8 mouse cellular contexts compared by ENCODE assay signal in the genomic region with DNA sequence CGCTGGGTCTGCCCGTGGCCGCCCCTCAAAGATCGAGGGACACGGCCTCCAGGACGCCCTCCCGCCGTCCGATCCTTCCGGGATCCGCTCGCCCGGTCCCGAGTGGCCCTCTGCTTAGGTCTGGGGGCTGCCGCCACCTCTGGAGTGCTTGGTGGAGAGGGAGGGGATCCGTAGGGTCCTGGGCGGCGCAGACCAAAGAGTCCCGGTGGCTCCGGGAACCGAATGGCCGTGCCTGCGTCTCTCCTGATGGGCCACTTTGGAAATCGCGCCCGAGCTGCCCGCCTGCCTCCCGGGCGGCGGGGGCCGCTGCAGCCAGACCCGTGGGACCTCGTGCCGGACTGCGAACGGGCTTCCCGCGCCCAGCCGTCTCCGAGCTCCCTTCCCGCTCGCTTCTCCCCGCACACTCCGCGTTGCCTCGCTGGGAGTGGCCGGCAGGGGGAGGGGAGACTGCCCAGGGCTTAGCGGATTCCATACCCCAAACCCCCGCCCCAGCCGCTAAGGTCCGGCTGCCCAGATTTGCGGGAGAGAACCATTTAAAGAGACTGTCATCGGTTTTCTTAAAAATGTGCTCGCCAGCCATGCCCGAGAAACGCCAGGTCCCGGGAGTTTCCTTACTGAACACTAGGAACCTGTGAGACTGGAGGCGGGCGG. TPM values are rescaled to one million over a fixed set of nuclear protein-coding genes. Genes with fewer than 3 reads are reported as not detected.
DNase-seq lines count a peak whose midpoint lies in the region; TF ChIP-seq lines count a peak whose summit lies in the region.

No protein-coding gene starts in this region.

- H3K4me3 ChIP-seq in C2C12 (ENCODE audit: insufficient read depth, poor library complexity, severe bottlenecking), result peak overlapping the region; percentile 11
- peak overlapping the region; percentile 57 for H3K4me3 ChIP-seq in olfactory bulb, adult 2 months (ENCODE audit: insufficient read depth, low read depth, low read length)

- DNase-seq in adrenal gland, adult 2 months, result peak; percentile 28
- DNase-seq in adrenal gland, adult 8-10 months, result no peak
- peak; percentile 47 for DNase-seq in embryo, embryonic 10 days (ENCODE audit: low spot score)
- DNase-seq in heart, postnatal 36 days, result peak; percentile 3 to 6
- DNase-seq in liver (peak; percentile 5), adipocyte (ENCODE audit: low spot score) (no peak)

- peak overlapping the region; percentile 61 for H3ac ChIP-seq in C2C12 (ENCODE audit: control insufficient read depth, insufficient read length, low read depth)

- TF ChIP-seq CTCF in C2C12 (IDR thresholded peaks at IDR 0.05; ENCODE audit: control insufficient read depth, insufficient read depth, insufficient read length), result no peak
- no peak for TF ChIP-seq CTCF in olfactory bulb, adult 2 months (IDR thresholded peaks at IDR 0.05; ENCODE audit: insufficient read depth, low read depth, low read length)

- WGBS in olfactory bulb, adult 2 months, result 14% methylated on average over 59 of the region's 59 CpGs

- H3K4me1 ChIP-seq in olfactory bulb, adult 2 months (ENCODE audit: control insufficient read depth, insufficient read depth, low read length), result peaks cover 10% of the 10 kb centered on the region; the same call in 1 of the 2 replicates

- TF ChIP-seq POLR2A in olfactory bulb, adult 2 months (IDR thresholded peaks at IDR 0.05; ENCODE audit: insufficient read depth, low read depth, low read length), result no peak

- no peaks in the 10 kb centered on the region for H3K36me3 ChIP-seq in C2C12 (ENCODE audit: control insufficient read depth, insufficient read depth)

- H3K27ac ChIP-seq in olfactory bulb, adult 2 months (ENCODE audit: insufficient read depth, low read depth, low read length), result peak overlapping the region; percentile 79

- no peaks in the 10 kb centered on the region for H3K79me2 ChIP-seq in C2C12 (ENCODE audit: control insufficient read depth, insufficient read depth)

- intact Hi-C loops in heart, postnatal 36 days (cut with DNase I), result no loop called here

- no peaks in the 10 kb centered on the region for H3K79me3 ChIP-seq in C2C12 (ENCODE audit: low read depth)

- H3K27me3 ChIP-seq in C2C12 (ENCODE audit: control insufficient read depth, insufficient read depth, insufficient read length), result peaks cover 3% of the 10 kb centered on the region

TF ChIP-seq in C2C12, 6 proteins besides CTCF, POLR2A, EP300 and RAD21:
- TF ChIP-seq MYOG (IDR thresholded peaks at IDR 0.05; ENCODE audit: control insufficient read depth, extremely low read depth, insufficient read length) (no peak), MAX (IDR thresholded peaks at IDR 0.05) (no peak), MYOD1 (IDR thresholded peaks at IDR 0.05; ENCODE audit: control insufficient read depth, insufficient read length, low read depth) (no peak), FOSL1 (IDR thresholded peaks at IDR 0.05; ENCODE audit: insufficient read depth, low read length, poor library complexity, severe bottlenecking) (no peak), CEBPB (IDR thresholded peaks at IDR 0.05; ENCODE audit: low read depth) (no peak), USF1 (IDR thresholded peaks at IDR 0.05; ENCODE audit: low read depth) (no peak)
TF ChIP-seq in C2C12: peak in this region for 0.

RNA-seq across cellular contexts. Expression of a gene that starts 0.8 kb away (rescaled TPM):
- 1 to 10 TPM; 2.9 to 8.4 TPM for total RNA-seq in adrenal gland, adult 2 months (2021)
- 2.5 and 6.9 TPM in 2 replicates for polyA plus RNA-seq in adrenal gland, adult 2 months (2012; rRNA removed)
- total RNA-seq in adrenal gland, adult 8-10 months (2022), result 10 to 100 TPM in 1 of 4 experiments, 1 to 10 TPM in 3; 4.4 to 11.5 (median 5.7) TPM
- 0.26 TPM for polyA plus RNA-seq in C2C12 (2012; fragmentation: generic; extraction: Trizol)
- 1 to 10 TPM; 4.5 to 5.2 TPM for total RNA-seq in heart, postnatal 36 days (2021)
- polyA plus RNA-seq in olfactory bulb, adult 2 months (2012; ENCODE audit: insufficient read depth, insufficient read length, low replicate concordance, missing spikeins), result not detected in 2 replicates

RNA-seq across cellular contexts. Expression of a gene that starts 55.6 kb away (rescaled TPM):
- not detected for total RNA-seq in adrenal gland, adult 2 months (2021)
- polyA plus RNA-seq in adrenal gland, adult 2 months (2012; rRNA removed), result not detected in 2 replicates
- total RNA-seq in adrenal gland, adult 8-10 months (2022), result not detected
- not detected for polyA plus RNA-seq in C2C12 (2012; fragmentation: generic; extraction: Trizol)
- not detected for total RNA-seq in heart, postnatal 36 days (2021)
- polyA plus RNA-seq in olfactory bulb, adult 2 months (2012; ENCODE audit: insufficient read depth, insufficient read length, low replicate concordance, missing spikeins), result not detected in 2 replicates

RNA-seq across cellular contexts. Expression of a gene that starts 55.8 kb away (rescaled TPM):
- total RNA-seq in adrenal gland, adult 2 months (2021), result under 1 TPM in 1 of 2 experiments, not detected in 1; 0.41 TPM
- 0.34 TPM in 1 of 2 replicates, not detected in the other for polyA plus RNA-seq in adrenal gland, adult 2 months (2012; rRNA removed)
- not detected for total RNA-seq in adrenal gland, adult 8-10 months (2022)
- polyA plus RNA-seq in C2C12 (2012; fragmentation: generic; extraction: Trizol), result not detected
- not detected for total RNA-seq in heart, postnatal 36 days (2021)
- polyA plus RNA-seq in olfactory bulb, adult 2 months (2012; ENCODE audit: insufficient read depth, insufficient read length, low replicate concordance, missing spikeins), result not detected in 2 replicates

Comparison
In these comparisons a context has a peak if more than half of its experiments do, and no peak if none do; other contexts are left out.
1. DNase-seq: peak in adrenal gland, adult 2 months (single experiment), embryo, embryonic 10 days (single experiment), heart, postnatal 36 days (2 of 2) and liver (single experiment); none in adrenal gland, adult 8-10 months (single experiment) and adipocyte (single experiment).